Mouse (Mus musculus): ENCODE data around the gene Setdb1. TPM values are rescaled to one million over a fixed set of nuclear protein-coding genes. Genes with fewer than 3 reads are reported as not detected.

The Setdb1 gene
- polyA plus RNA-seq, 1 experiment from 2014 or later = 50.4 TPM

DNA sequence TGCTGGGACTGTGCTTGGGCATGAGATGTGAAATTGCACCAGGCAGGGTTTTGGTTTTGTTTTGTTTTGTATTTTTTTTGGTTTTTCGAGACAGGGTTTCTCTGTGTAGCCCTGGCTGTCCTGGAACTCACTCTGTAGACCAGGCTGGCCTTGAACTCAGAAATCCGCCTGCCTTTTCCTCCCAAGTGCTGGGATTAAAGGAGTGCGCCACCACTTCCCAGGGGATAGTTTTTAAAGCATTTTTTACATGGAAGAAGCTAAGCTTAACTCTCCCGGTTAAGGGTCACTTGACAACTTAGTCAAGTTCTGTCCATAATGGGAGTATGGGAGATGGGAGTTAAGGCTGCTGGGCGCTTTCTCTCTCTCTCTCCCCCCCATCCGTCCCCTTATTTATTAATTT lies 42.9 kb downstream of the Setdb1 start:
- H3K4me1 ChIP-seq (ENCODE audit: control insufficient read depth, insufficient read depth, low read length) = peaks cover 12% of the 10 kb centered on the region; the same call in 1 of the 2 replicates
- no peaks in the 10 kb centered on the region for H3K9me3 ChIP-seq (ENCODE audit: control insufficient read depth, low read length)
- no peaks in the 10 kb centered on the region for H3K27me3 ChIP-seq (ENCODE audit: control insufficient read depth, insufficient read depth, low read length)
- H3K9ac ChIP-seq (replicated peaks; ENCODE audit: low read depth, low read length) = no peak overlapping the region
- ATAC-seq (ENCODE audit: low read depth) = no peak
- WGBS = 74% methylated on average over 6 of the region's 6 CpGs
- no peak overlapping the region; the same call in 1 of the 2 replicates for H3K4me2 ChIP-seq (ENCODE audit: low read depth, low read length)
- H3K4me3 ChIP-seq (ENCODE audit: low read depth, low read length) = no peak overlapping the region
- no peaks in the 10 kb centered on the region for H3K36me3 ChIP-seq (ENCODE audit: control insufficient read depth, insufficient read depth, low read length)
- no peak overlapping the region for H3K27ac ChIP-seq (ENCODE audit: low read depth, low read length)

DNA sequence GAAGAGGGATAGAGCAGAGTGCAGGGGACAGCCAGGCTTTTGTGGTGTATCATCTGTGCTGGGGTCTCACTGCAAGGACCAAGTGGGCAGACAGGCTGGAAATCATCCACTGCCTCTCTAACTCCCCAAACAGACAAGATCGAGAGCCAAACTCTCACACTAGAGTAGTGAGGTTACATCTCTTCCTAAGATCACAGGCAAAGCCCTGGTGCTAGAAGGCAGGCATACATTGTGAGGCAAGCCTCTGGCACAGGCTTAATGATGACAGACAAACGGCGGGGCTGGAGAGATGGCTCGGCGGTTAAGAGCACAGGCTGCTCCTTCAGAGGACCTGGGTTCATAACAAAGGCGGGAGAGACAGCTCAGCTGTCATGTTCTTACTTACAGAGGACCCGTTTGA lies 43.5 kb downstream of the Setdb1 start:
- 39% methylated on average over 7 of the region's 7 CpGs for WGBS
- Histone ChIP-seq H3K9me3 (ENCODE audit: control insufficient read depth, low read length) (no peaks in the 10 kb centered on the region), H3K4me3 (ENCODE audit: low read depth, low read length) (no peak overlapping the region), H3K27ac (ENCODE audit: low read depth, low read length) (no peak overlapping the region), H3K4me2 (ENCODE audit: low read depth, low read length) (no peak overlapping the region), H3K27me3 (ENCODE audit: control insufficient read depth, insufficient read depth, low read length) (no peaks in the 10 kb centered on the region), H3K9ac (replicated peaks; ENCODE audit: low read depth, low read length) (no peak overlapping the region), H3K4me1 (ENCODE audit: control insufficient read depth, insufficient read depth, low read length) (peaks cover 12% of the 10 kb centered on the region; the same call in 1 of the 2 replicates), H3K36me3 (ENCODE audit: control insufficient read depth, insufficient read depth, low read length) (no peaks in the 10 kb centered on the region)
- no peak for ATAC-seq (ENCODE audit: low read depth)

DNA sequence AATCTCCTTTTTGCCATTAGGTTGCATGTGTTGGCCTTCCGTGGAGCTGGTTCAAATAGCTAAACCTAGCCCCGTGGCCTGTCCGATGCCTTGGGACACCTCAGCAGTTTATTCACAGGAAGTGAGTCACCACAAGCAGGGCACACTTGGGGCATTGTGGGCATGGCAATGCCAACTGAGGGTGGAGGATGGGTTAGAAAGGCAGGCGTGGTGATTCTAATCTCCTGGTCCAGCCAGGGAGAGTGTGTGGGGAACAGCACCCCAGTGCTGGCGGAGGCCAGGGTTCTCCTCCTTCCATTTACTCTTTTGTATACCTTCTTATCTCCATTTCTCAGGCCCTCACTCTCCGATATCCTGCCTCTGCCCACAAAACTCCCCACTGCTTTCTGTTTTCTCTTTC lies 44.4 kb downstream of the Setdb1 start:
- Histone ChIP-seq H3K4me1 (ENCODE audit: control insufficient read depth, insufficient read depth, low read length) (peaks cover 12% of the 10 kb centered on the region; the same call in 1 of the 2 replicates), H3K27ac (ENCODE audit: low read depth, low read length) (no peak overlapping the region), H3K36me3 (ENCODE audit: control insufficient read depth, insufficient read depth, low read length) (no peaks in the 10 kb centered on the region), H3K27me3 (ENCODE audit: control insufficient read depth, insufficient read depth, low read length) (no peaks in the 10 kb centered on the region), H3K4me3 (ENCODE audit: low read depth, low read length) (no peak overlapping the region), H3K9ac (replicated peaks; ENCODE audit: low read depth, low read length) (no peak overlapping the region), H3K4me2 (ENCODE audit: low read depth, low read length) (no peak overlapping the region), H3K9me3 (ENCODE audit: control insufficient read depth, low read length) (no peaks in the 10 kb centered on the region)
- no peak for ATAC-seq (ENCODE audit: low read depth)
- 81% methylated on average over 6 of the region's 6 CpGs for WGBS

DNA sequence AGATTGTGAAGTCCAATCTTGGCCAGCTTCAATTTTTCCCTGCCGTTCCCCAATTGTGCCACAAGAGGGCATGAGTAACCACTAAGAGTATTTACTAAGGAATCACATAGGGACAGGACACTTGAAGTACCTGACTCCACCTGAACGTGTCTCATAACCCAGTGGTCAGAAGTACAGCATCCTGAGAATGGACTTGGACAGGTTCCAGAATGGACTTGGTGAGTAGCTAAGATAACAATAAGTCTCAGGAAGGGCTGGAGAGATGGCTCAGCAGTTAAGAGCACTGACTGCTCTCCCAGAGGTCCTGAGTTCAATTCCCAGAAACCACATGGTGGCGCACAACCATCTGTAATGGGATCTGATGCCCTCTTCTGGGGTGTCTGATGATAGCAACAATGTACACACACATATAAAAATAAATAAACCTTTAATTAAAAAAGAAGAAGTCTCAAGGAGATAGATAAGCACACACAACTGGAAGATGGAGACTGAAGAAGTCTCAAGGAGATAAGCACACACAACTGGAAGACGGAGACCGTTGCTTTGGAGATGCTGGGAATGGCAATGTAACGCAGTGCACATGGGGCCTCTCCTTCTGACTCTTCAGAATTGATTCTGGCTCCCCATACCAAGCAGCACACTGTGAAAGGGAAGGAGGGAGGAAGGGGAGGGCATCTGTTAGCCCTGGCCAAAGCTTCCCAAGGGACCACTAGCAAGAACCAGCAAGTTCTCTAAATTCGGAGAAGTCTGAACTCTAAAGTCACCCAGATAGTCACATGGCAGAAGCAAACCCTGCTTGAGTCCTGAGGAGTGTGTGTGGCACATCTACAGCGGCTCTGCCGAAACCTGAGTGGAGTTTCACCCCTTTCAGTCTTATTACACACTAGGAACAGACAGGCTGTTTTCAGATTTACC lies 45.8 kb downstream of the Setdb1 start:
- Histone ChIP-seq H3K4me2 (ENCODE audit: low read depth, low read length) (no peak overlapping the region), H3K4me3 (ENCODE audit: low read depth, low read length) (no peak overlapping the region), H3K9me3 (ENCODE audit: control insufficient read depth, low read length) (no peaks in the 10 kb centered on the region), H3K4me1 (ENCODE audit: control insufficient read depth, insufficient read depth, low read length) (peaks cover 4% of the 10 kb centered on the region; the same call in 1 of the 2 replicates), H3K27me3 (ENCODE audit: control insufficient read depth, insufficient read depth, low read length) (no peaks in the 10 kb centered on the region), H3K27ac (ENCODE audit: low read depth, low read length) (no peak overlapping the region), H3K36me3 (ENCODE audit: control insufficient read depth, insufficient read depth, low read length) (no peaks in the 10 kb centered on the region), H3K9ac (replicated peaks; ENCODE audit: low read depth, low read length) (no peak overlapping the region)
- ATAC-seq (ENCODE audit: low read depth) = no peak
- WGBS = 66% methylated on average over 9 of the region's 9 CpGs

DNA sequence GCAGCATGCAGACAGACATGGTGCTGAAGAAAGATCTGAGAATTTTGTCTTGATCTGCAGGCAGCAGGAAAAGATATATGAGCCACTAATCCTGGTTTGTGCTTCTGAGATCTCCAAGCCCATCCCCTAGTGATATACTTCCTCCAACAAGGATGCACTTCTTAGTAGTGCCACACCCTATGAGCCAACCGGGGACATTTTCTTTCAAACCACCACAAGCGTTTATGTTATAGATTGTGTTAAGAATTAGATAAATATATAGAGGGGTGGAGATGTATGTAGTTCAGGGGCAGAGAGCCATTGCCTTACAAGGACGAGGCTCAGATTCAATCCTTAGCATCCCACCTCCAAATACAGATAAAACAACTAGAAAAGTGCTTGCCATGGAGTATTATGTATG lies 46.5 kb downstream of the Setdb1 start:
- Histone ChIP-seq H3K4me2 (ENCODE audit: low read depth, low read length) (no peak overlapping the region), H3K27ac (ENCODE audit: low read depth, low read length) (no peak overlapping the region), H3K9me3 (ENCODE audit: control insufficient read depth, low read length) (no peaks in the 10 kb centered on the region), H3K4me1 (ENCODE audit: control insufficient read depth, insufficient read depth, low read length) (no peaks in the 10 kb centered on the region), H3K4me3 (ENCODE audit: low read depth, low read length) (no peak overlapping the region), H3K9ac (replicated peaks; ENCODE audit: low read depth, low read length) (no peak overlapping the region), H3K36me3 (ENCODE audit: control insufficient read depth, insufficient read depth, low read length) (no peaks in the 10 kb centered on the region), H3K27me3 (ENCODE audit: control insufficient read depth, insufficient read depth, low read length) (no peaks in the 10 kb centered on the region)
- ATAC-seq (ENCODE audit: low read depth) = no peak
- 72% methylated on average over 3 of the region's 3 CpGs for WGBS

DNA sequence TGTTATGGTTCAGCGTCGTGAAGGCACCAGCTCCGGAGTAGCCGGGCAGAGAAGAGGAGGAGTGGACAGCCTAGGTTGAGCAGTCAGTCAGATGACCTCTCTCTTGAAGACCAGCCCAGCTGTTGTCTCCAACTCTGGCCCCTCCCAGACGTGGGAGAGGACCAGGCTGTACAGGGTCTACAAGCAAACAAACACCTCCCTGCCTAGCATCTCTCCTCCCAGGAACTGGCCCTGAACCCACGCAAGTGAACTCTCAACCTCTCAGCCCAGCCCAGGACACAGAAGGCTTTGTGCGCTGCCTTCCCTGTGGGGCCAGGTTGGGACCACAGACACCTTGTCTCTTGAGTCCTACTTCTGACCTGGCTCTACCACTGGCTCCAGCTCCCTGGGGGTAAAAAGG lies 49.9 kb downstream of the Setdb1 start, which contains the start of gene Anxa9:
Anxa9 (minus strand) TSS at position 77 of the 400 bp plus-strand sequence.
- Histone ChIP-seq H3K27ac (ENCODE audit: low read depth, low read length) (no peak within 1 kb of the TSS), H3K4me3 (ENCODE audit: low read depth, low read length) (no peak within 1 kb of the TSS), H3K4me1 (ENCODE audit: control insufficient read depth, insufficient read depth, low read length) (no peaks in the 10 kb centered on the region), H3K9me3 (ENCODE audit: control insufficient read depth, low read length) (no peaks in the 10 kb centered on the region), H3K36me3 (ENCODE audit: control insufficient read depth, insufficient read depth, low read length) (no peaks in the 10 kb centered on the region), H3K4me2 (ENCODE audit: low read depth, low read length) (no peak within 1 kb of the TSS), H3K9ac (replicated peaks; ENCODE audit: low read depth, low read length) (no peak within 1 kb of the TSS), H3K27me3 (ENCODE audit: control insufficient read depth, insufficient read depth, low read length) (no peaks in the 10 kb centered on the region)
- ATAC-seq (ENCODE audit: low read depth) = no peak
- whole genome bisulfite sequencing = 82% methylated on average over 7 of the region's 7 CpGs

DNA sequence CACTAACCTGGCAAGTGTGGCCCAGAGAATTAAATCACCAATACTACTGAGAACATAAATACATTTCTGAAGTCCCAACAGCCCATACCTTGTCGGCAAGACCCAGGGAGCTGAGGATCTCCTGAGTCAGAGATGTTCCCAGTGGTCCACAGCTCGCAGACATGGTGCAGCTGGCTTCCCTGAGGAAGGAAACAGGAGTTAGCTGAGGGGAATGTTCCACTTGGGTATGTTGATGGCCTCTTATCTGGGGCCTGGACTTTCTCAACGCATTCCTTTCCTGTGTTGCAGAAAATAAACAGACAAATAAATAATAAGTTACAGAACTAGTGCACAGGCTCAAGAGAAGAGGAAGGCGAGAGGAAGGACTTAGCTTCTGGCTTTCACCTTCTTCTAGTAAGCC lies 50.8 kb downstream of the Setdb1 start:
- 90% methylated on average over 4 of the region's 4 CpGs for WGBS
- no peaks in the 10 kb centered on the region for H3K9me3 ChIP-seq (ENCODE audit: control insufficient read depth, low read length)
- no peaks in the 10 kb centered on the region for H3K27me3 ChIP-seq (ENCODE audit: control insufficient read depth, insufficient read depth, low read length)
- no peaks in the 10 kb centered on the region for H3K4me1 ChIP-seq (ENCODE audit: control insufficient read depth, insufficient read depth, low read length)
- no peak overlapping the region for H3K9ac ChIP-seq (replicated peaks; ENCODE audit: low read depth, low read length)
- ATAC-seq (ENCODE audit: low read depth) = no peak
- H3K27ac ChIP-seq (ENCODE audit: low read depth, low read length) = no peak overlapping the region
- no peaks in the 10 kb centered on the region for H3K36me3 ChIP-seq (ENCODE audit: control insufficient read depth, insufficient read depth, low read length)
- no peak overlapping the region for H3K4me2 ChIP-seq (ENCODE audit: low read depth, low read length)
- no peak overlapping the region for H3K4me3 ChIP-seq (ENCODE audit: low read depth, low read length)

DNA sequence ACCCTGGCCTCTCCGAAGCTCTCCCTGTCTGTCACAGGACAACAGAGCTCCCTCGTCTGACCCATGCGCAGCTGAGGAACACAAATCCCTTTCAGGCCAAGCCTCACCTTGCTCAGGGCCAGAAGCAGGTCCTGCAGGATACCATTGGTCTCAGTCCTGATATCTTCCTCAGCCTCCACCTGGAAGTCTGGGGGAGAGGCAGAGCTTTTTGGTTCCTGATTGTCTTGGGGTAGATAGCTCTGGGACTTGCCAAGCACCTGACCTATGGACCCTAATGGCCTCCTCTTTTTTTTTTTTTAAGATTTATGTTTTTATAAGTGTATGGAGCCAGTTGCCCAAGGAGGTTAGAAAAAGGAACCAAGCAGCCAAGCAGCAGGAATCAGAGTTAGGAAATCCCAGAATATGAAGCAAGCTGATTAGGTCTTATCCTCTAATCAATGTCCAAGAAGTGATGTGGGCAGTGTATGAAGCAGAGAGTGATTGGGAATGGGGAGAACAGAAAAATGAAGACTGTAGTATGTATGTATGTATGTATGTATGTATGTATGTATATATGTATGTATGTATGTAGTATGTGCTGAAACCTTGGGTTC lies 55.7 kb downstream of the Setdb1 start:
- Histone ChIP-seq H3K36me3 (ENCODE audit: control insufficient read depth, insufficient read depth, low read length) (no peaks in the 10 kb centered on the region), H3K9me3 (ENCODE audit: control insufficient read depth, low read length) (no peaks in the 10 kb centered on the region), H3K4me2 (ENCODE audit: low read depth, low read length) (no peak overlapping the region), H3K4me3 (ENCODE audit: low read depth, low read length) (no peak overlapping the region), H3K27me3 (ENCODE audit: control insufficient read depth, insufficient read depth, low read length) (no peaks in the 10 kb centered on the region), H3K9ac (replicated peaks; ENCODE audit: low read depth, low read length) (no peak overlapping the region), H3K27ac (ENCODE audit: low read depth, low read length) (no peak overlapping the region), H3K4me1 (ENCODE audit: control insufficient read depth, insufficient read depth, low read length) (no peaks in the 10 kb centered on the region)
- WGBS = 93% methylated on average over 3 of the region's 3 CpGs
- ATAC-seq (ENCODE audit: low read depth) = no peak

DNA sequence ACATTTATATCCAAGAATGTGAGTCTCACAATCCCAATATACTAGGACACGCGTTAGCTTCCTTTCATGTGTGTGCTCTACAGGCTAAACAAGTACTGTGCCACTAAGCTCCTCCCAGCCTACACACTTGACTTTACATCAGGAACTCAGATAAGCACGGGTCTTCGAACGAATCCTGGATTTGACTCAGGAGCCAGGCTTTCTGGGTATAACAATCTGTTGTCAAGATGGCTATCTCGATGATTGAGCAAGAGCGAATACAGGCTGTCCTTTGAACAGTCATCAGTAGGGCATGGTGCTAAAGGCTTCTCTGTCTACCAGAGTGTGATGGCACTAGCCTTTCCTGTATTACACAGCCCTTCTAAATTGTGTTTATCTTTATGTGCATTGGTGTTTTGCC lies 59.0 kb downstream of the Setdb1 start:
- no peak overlapping the region for H3K4me2 ChIP-seq (ENCODE audit: low read depth, low read length)
- H3K27ac ChIP-seq (ENCODE audit: low read depth, low read length) = no peak overlapping the region
- 97% methylated on average over 7 of the region's 7 CpGs for WGBS
- H3K9me3 ChIP-seq (ENCODE audit: control insufficient read depth, low read length) = no peaks in the 10 kb centered on the region
- ATAC-seq (ENCODE audit: low read depth) = no peak
- H3K36me3 ChIP-seq (ENCODE audit: control insufficient read depth, insufficient read depth, low read length) = peaks cover 20% of the 10 kb centered on the region; the same call in 1 of the 2 replicates
- no peaks in the 10 kb centered on the region for H3K27me3 ChIP-seq (ENCODE audit: control insufficient read depth, insufficient read depth, low read length)
- H3K4me1 ChIP-seq (ENCODE audit: control insufficient read depth, insufficient read depth, low read length) = no peaks in the 10 kb centered on the region
- no peak overlapping the region for H3K9ac ChIP-seq (replicated peaks; ENCODE audit: low read depth, low read length)
- H3K4me3 ChIP-seq (ENCODE audit: low read depth, low read length) = no peak overlapping the region

Data from neural tube, embryonic 14.5 days (tissue).